Mouse (Mus musculus) heart, postnatal 36 days (tissue): Measurements from ENCODE around the gene Tmem174. TPM values are rescaled to one million over a fixed set of nuclear protein-coding genes. Genes with fewer than 3 reads are reported as not detected.

Source experiments
- DNase-seq, 2 experiments: peaks; one replicate each; pipeline ENCODE4 v3.0.0; 2021 to 2022
- intact Hi-C: fragments of 180-260 bp; cut with DNase I; formaldehyde crosslinking; loops from one replicate; pipeline ENCODE4 v1.15.1; 2025
- total RNA-seq, 2 experiments: library from RNA; stranded (reverse); gene quantifications; 2 replicates each; pipeline ENCODE4 v1.2.3; 2021

Gene Tmem174
- total RNA-seq: not detected

GRCm38 (mm10) chr13:98637145-98637544, at the start of gene Tmem174:
Gene Tmem174, minus strand, starts transcription at chr13:98637410.
- intact Hi-C loops: no loop called here
- no peak for DNase-seq

GRCm38 (mm10) chr13:98684144-98684900, 47.1 kb upstream of the Tmem174 start:
- no peak for DNase-seq

GRCm38 (mm10) chr13:98683412-98683811, 46.2 kb upstream of the Tmem174 start:
- intact Hi-C loops: no loop called here
- no peak for DNase-seq

More at GRCm38 (mm10) chr13:98684144-98684900, 47.1 kb upstream of the Tmem174 start:
- intact Hi-C loops: no loop called here

DNA sequence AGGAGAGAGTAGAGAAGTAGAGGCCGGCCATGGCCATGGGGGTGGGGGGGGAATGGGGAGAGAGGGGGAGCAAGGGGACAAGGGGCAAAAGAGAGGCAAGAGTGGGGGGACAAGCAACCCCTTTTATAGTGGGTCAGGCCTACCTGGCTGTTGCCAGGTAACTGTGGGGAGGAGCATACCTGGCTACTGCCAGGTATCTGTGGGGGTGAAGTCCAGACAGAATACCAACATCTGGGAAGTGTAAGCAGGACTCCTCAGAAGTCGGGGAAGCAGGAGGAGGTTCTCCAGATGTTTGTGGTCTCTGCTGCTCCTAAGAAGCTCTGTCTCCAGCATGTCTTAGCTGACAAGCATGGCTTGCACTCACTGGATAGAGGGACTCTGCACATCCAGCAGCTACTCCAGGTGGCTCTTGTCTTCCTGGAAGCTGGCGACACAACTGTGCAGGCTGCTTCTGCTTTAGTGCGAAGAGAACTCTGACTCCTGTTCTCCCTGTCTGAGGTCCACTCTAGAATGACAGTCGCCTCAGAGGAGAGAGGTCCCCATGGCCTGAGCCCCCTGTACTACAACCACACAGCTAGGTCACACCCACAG, 43.4 kb upstream of the Tmem174 start:
- DNase-seq: no peak
- intact Hi-C loops: no loop called here

DNA sequence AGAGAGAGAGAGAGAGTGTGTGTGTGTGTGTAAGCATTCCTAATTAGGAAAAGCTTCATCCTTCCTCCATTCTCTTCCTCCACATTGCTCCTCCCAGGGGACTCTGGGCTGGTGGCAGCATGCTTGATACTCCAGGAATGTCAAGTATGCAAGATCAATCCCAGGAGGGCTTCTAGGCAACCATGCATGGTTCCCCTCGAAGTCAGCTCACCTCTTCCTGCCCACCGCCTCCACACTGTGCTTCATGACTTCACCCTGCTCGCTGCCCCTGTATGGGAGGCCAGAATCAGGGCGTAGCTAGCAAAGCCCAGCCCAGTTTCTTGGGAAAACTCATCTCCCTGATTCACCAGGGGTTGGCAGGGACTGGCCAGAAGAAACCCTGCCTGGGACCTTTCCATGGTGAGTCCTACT, 42.4 kb upstream of the Tmem174 start:
- intact Hi-C loops: no loop called here

GRCm38 (mm10) chr13:98679230-98679629, 42.0 kb upstream of the Tmem174 start:
- no peak for DNase-seq
- intact Hi-C loops: no loop called here

More for the DNA sequence above, 42.4 kb upstream of the Tmem174 start:
- no peak for DNase-seq

GRCm38 (mm10) chr13:98673922-98674321, 36.7 kb upstream of the Tmem174 start:
- intact Hi-C loops: no loop called here
- DNase-seq: no peak

GRCm38 (mm10) chr13:98669296-98669695, 32.1 kb upstream of the Tmem174 start:
- DNase-seq: no peak
- intact Hi-C loops: no loop called here

GRCm38 (mm10) chr13:98667316-98667715, 30.1 kb upstream of the Tmem174 start:
- DNase-seq: no peak
- intact Hi-C loops: no loop called here

- intact Hi-C loops: no loop called here
- DNase-seq: no peak
Observed at GRCm38 (mm10) chr13:98665240-98665639, 28.0 kb upstream of the Tmem174 start.

- DNase-seq: no peak
- intact Hi-C loops: no loop called here
Observed at GRCm38 (mm10) chr13:98662173-98662675, 25.0 kb upstream of the Tmem174 start.

DNA sequence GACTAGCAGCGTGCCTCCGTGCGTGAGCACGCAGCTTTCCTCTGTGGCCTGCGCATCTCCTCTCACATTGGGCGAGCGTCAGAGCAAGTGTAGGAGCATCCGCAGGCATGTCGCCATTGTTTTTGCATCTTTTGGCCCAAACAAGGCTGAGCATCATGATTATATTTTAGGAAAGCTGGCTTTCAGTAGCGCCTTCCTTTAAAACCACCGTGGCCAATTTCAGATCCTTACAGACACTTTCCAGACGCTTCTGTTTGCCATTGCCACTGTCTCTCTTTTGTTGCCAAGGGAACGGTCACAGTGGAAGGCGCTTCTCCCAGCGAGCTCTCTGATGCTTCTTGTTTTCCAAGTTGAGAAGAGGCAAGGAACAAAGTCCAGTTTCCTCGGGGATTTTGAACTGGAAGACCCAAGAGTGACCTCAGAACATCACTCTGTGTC, 18.8 kb upstream of the Tmem174 start:
- peak in 1 of 2 experiments; percentile 15 for DNase-seq
- intact Hi-C loops: no loop called here

DNA sequence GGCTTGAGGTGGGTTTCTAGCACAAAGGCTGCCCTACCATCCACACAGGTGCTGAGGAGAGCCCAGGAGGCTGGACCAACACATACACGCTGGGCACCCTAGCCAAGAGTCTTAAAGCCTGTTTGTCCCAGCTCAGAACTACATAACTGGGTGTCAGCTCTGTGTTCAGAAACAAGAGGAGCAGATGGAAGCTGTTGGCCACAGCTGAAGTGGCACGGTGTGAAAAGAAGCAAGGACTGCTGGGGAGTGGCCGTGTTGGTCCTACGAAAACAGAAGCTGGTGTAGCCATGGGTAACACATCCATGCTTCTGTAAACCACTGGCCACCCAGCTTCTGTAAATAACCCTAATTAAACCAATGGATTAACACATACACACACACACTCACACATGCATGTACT, 18.1 kb upstream of the Tmem174 start:
- intact Hi-C loops: no loop called here
- DNase-seq: no peak

DNA sequence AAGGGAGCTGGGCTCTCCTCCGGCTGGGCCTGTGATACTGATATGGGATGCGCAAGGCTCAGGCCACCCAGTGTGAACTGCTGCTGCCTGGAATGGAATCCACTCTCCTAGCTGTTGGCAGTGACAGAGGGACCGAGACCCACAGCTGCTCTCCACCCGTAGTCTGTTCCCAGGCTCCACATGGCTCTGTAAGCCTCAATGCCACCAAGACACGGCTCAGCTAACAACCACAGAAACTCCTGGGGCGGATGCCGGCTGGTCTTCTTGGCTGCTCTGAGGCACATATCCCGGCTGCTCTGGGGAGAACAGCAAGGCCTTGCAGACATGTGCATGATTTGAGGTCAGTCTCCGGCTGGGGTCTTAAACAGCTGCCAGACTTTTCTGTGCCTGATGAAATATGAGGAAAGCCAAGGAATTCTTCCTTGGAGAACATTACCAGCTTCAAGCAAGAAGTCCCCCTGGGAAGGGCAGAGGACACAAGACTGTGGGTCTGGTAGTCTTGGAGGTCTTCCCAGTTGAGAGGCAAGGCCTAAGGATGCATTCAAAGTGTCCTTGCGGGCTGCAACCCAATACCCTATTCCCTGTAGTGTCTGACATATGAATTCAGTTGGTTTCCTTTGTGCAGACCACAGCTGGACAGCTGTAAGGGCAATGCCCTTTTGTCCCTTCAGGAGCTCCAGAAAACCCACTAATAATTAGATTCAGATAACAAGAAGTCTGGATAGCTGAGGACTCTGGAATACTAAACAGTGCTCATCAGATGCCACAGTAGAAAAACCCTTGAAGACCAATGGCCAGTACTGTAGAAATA, 17.1 kb upstream of the Tmem174 start:
- intact Hi-C loops: no loop called here
- DNase-seq: peak; percentile 42 to 57

- intact Hi-C loops: no loop called here
Observed at GRCm38 (mm10) chr13:98652194-98652593, 15.0 kb upstream of the Tmem174 start.

DNA sequence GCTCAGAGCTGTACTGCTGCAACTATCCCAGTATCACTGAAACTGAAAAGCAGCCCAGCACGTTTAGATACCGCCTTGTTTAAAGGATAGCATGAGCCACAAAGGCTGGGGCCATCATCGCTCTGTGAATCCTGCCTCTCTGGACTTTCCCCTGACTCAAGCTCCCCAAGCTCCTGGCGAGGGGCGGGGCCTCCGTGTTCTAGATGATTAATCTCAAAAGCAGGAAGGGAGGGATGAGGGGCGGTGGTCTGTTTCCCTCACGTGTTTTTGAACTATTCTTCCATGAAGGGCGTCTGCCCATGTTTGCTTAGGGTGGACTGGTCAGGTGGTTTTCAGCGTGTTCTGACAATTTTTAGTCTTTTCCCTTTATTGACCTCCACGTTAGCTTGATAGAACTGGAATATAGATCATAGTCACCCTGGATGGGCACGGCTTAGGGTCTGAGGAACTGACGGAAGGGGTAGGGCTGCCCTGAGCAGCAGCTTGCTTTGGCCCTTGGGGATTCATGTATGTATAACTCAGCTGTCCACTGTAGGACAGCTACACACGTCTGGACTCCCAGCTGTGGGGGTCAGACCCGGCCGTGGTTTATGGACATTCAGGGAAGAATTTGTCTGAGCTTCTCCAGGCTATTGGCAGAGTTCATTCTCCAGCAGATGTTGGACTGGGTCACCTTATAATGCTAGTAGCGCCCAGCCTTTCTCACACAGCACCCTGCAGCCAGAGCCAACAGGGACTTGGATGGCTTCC, 14.2 kb upstream of the Tmem174 start:
- peak in 1 of 2 experiments; percentile 14 for DNase-seq
- intact Hi-C loops: no loop called here

More at GRCm38 (mm10) chr13:98652194-98652593, 15.0 kb upstream of the Tmem174 start:
- no peak for DNase-seq

DNA sequence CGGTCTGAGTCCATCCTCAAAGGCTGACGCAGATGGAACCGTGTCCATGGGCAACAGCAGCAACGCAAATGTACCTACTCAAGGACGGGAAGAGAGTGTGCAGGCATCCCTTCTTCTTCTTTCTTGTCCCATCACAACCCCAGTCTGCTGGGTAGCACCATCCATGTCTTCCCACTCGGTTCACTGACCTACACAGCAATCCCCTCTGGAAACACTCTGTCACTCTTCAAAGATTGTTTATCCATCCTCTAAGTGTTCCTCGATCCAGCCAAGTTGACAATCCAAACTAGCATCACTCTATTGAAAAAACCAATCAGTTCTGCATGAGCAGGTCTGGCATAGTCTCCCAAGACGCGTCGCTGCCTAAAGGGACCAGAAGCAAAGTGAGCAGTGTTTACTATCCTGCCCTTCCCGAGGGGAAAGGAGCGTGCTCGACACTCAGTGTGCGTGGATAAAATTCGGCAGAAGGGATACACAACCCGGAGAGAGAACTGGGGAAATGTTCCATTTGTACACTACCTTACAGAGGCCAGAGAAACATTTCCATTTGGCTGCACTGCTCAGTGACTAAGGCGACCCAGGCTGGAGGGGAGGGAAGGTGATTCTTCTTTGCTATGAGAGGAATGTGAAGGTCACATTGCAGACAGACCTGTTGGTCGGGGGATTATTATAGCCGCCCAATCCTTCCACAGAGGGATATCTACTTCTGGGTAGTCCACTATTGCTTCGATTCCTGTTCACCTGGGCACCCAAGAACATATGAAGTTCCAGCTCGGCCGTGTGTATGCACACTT, 10.8 kb upstream of the Tmem174 start:
- intact Hi-C loops: no loop called here
- DNase-seq: no peak

- DNase-seq: no peak
- intact Hi-C loops: no loop called here
Observed at GRCm38 (mm10) chr13:98638507-98639166, 1.4 kb upstream of the Tmem174 start.

GRCm38 (mm10) chr13:98636571-98636970, 639 bp downstream of the Tmem174 start:
- DNase-seq: no peak

More at GRCm38 (mm10) chr13:98636571-98636970, 639 bp downstream of the Tmem174 start:
- intact Hi-C loops: no loop called here
